Mouse (Mus musculus): Measurements from ENCODE around the gene Ttbk2. TPM values are rescaled to one million over a fixed set of nuclear protein-coding genes. Genes with fewer than 3 reads are reported as not detected.

Ttbk2 gene
- polyA plus RNA-seq, 1 experiment from 2014 or later: 10.3 TPM

DNA sequence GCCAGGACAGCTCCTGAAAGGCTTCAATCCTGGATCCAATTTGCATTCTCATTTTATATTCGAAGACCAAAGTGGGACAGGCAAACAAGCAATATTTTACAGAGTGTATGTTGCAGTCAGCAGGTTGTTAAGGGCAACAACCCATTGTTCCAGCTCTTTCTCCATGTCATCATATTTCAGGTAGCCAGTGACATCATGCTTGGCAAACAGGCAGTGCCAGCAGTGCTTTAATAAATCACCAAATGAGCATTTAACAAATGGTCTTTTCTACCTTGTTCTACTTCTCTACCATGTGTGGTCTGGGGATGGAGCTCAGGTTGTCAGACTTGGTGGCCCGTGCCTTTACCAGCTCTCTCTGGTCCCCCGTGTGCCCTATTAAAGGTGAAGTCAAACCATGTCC lies 7.7 kb upstream of the Ttbk2 start:
- Histone ChIP-seq H3K9me3 (ENCODE audit: control insufficient read depth, low read length) (no peaks in the 10 kb centered on the region), H3K9ac (ENCODE audit: low read length) (no peak overlapping the region), H3K36me3 (ENCODE audit: control insufficient read depth, insufficient read depth, low read length) (peaks cover 2% of the 10 kb centered on the region; the same call in 1 of the 2 replicates), H3K27me3 (ENCODE audit: control insufficient read depth, insufficient read depth, low read length) (no peaks in the 10 kb centered on the region), H3K4me2 (no peak overlapping the region), H3K4me3 (ENCODE audit: low read depth, low read length) (no peak overlapping the region), H3K27ac (ENCODE audit: low read depth, low read length) (no peak overlapping the region), H3K4me1 (ENCODE audit: control insufficient read depth, insufficient read depth, low read length) (no peaks in the 10 kb centered on the region)
- WGBS: 87% methylated on average over 3 of the region's 3 CpGs
- ATAC-seq (ENCODE audit: low FRiP score): no peak
- DNase-seq (ENCODE audit: low spot score, missing footprints): no peak

GRCm38 (mm10) chr2:120853151-120853550 lies 2.7 kb upstream of the Ttbk2 start:
- no peak for ATAC-seq (ENCODE audit: low FRiP score)
- 75% methylated on average over 3 of the region's 3 CpGs for WGBS
- peaks cover 4% of the 10 kb centered on the region; the same call in 1 of the 2 replicates for H3K4me1 ChIP-seq (ENCODE audit: control insufficient read depth, insufficient read depth, low read length)

DNA sequence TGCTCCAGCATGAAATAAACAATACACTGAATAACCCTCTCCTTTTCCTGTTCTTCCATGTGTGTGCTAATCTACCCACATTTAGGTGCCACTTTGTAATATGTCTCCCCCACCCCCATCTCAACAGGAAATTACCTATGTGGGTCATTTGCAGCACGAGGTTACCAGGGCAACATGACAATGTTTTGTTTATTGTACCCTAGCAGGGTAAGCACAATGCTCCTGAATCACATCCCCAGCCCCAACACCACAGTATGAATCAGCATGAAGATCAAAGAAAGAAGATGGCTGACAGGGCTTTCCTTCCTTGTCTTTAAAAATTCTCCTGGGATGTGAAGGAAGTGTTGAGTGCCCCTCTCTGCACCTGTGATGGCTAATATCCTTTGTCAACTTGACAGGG lies 2.2 kb upstream of the Ttbk2 start:
- H3K4me2 ChIP-seq: no peak overlapping the region
- no peak overlapping the region for H3K4me3 ChIP-seq (ENCODE audit: low read depth, low read length)
- H3K9ac ChIP-seq (ENCODE audit: low read length): no peak overlapping the region
- no peak overlapping the region for H3K27ac ChIP-seq (ENCODE audit: low read depth, low read length)
- H3K4me1 ChIP-seq (ENCODE audit: control insufficient read depth, insufficient read depth, low read length): peaks cover 4% of the 10 kb centered on the region; the same call in 1 of the 2 replicates
- no peaks in the 10 kb centered on the region for H3K36me3 ChIP-seq (ENCODE audit: control insufficient read depth, insufficient read depth, low read length)
- no peaks in the 10 kb centered on the region for H3K27me3 ChIP-seq (ENCODE audit: control insufficient read depth, insufficient read depth, low read length)
- no peaks in the 10 kb centered on the region for H3K9me3 ChIP-seq (ENCODE audit: control insufficient read depth, low read length)
- DNase-seq (ENCODE audit: low spot score, missing footprints): no peak
- no peak for ATAC-seq (ENCODE audit: low FRiP score)
- WGBS: 49% methylated on average over 1 of the region's 1 CpGs

More at GRCm38 (mm10) chr2:120853151-120853550, 2.7 kb upstream of the Ttbk2 start:
- Histone ChIP-seq H3K4me3 (ENCODE audit: low read depth, low read length) (no peak overlapping the region), H3K27me3 (ENCODE audit: control insufficient read depth, insufficient read depth, low read length) (no peaks in the 10 kb centered on the region), H3K9ac (ENCODE audit: low read length) (no peak overlapping the region), H3K27ac (ENCODE audit: low read depth, low read length) (no peak overlapping the region), H3K9me3 (ENCODE audit: control insufficient read depth, low read length) (no peaks in the 10 kb centered on the region), H3K4me2 (no peak overlapping the region), H3K36me3 (ENCODE audit: control insufficient read depth, insufficient read depth, low read length) (no peaks in the 10 kb centered on the region)
- DNase-seq (ENCODE audit: low spot score, missing footprints): no peak

GRCm38 (mm10) chr2:120849449-120850423 lies 668 bp downstream of the Ttbk2 start, which contains the start of gene Cdan1:
TSS of gene Cdan1 (minus strand) at chr2:120850128.
- Histone ChIP-seq H3K9ac (ENCODE audit: low read length) (peak within 1 kb of the TSS; percentile 89), H3K4me3 (ENCODE audit: low read depth, low read length) (peak within 1 kb of the TSS; percentile 92), H3K27me3 (ENCODE audit: control insufficient read depth, insufficient read depth, low read length) (no peaks in the 10 kb centered on the region), H3K9me3 (ENCODE audit: control insufficient read depth, low read length) (no peaks in the 10 kb centered on the region), H3K4me1 (ENCODE audit: control insufficient read depth, insufficient read depth, low read length) (peaks cover 4% of the 10 kb centered on the region; the same call in 1 of the 2 replicates), H3K27ac (ENCODE audit: low read depth, low read length) (peak within 1 kb of the TSS; percentile 73), H3K36me3 (ENCODE audit: control insufficient read depth, insufficient read depth, low read length) (no peaks in the 10 kb centered on the region), H3K4me2 (peak within 1 kb of the TSS; percentile 72)
- WGBS: under 1% methylated on average over 61 of the region's 71 CpGs
- DNase-seq (ENCODE audit: low spot score, missing footprints) (peak; percentile 94), ATAC-seq (ENCODE audit: low FRiP score) (peak; percentile 70)

GRCm38 (mm10) chr2:120845280-120845679 lies 5.1 kb downstream of the Ttbk2 start:
- Histone ChIP-seq H3K36me3 (ENCODE audit: control insufficient read depth, insufficient read depth, low read length) (no peaks in the 10 kb centered on the region), H3K27ac (ENCODE audit: low read depth, low read length) (no peak overlapping the region), H3K4me2 (no peak overlapping the region), H3K4me1 (ENCODE audit: control insufficient read depth, insufficient read depth, low read length) (peaks cover 4% of the 10 kb centered on the region; the same call in 1 of the 2 replicates), H3K4me3 (ENCODE audit: low read depth, low read length) (no peak overlapping the region), H3K27me3 (ENCODE audit: control insufficient read depth, insufficient read depth, low read length) (no peaks in the 10 kb centered on the region), H3K9me3 (ENCODE audit: control insufficient read depth, low read length) (no peaks in the 10 kb centered on the region), H3K9ac (ENCODE audit: low read length) (no peak overlapping the region)
- ATAC-seq (ENCODE audit: low FRiP score) (no peak), DNase-seq (ENCODE audit: low spot score, missing footprints) (no peak)
- WGBS: 88% methylated on average over 1 of the region's 1 CpGs

DNA sequence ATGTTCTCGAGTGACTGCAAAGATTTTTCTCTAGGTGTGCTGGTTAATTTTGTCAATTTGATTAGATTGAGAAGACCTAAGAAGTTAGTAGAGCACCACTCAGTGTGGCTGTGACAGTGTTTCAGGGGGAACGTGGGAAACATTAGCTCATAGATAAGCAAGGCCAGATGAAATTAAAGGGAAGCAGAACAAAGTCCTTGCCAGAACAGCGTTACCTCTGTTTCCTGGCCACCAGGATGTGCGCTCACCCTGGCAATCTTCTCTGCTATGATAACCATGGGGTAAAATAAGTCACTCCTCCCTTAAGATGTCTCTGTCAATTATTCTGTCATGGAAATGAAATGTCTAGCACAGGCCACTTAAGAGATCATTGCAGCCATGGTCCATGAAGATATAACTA lies 6.4 kb downstream of the Ttbk2 start:
- ATAC-seq (ENCODE audit: low FRiP score): no peak
- H3K4me2 ChIP-seq: no peak overlapping the region
- no peak overlapping the region for H3K4me3 ChIP-seq (ENCODE audit: low read depth, low read length)
- H3K36me3 ChIP-seq (ENCODE audit: control insufficient read depth, insufficient read depth, low read length): no peaks in the 10 kb centered on the region
- no peak for DNase-seq (ENCODE audit: low spot score, missing footprints)
- H3K9ac ChIP-seq (ENCODE audit: low read length): no peak overlapping the region
- WGBS: 91% methylated on average over 4 of the region's 4 CpGs
- H3K4me1 ChIP-seq (ENCODE audit: control insufficient read depth, insufficient read depth, low read length): peaks cover under 1% of the 10 kb centered on the region; the same call in 1 of the 2 replicates
- H3K9me3 ChIP-seq (ENCODE audit: control insufficient read depth, low read length): no peaks in the 10 kb centered on the region
- H3K27ac ChIP-seq (ENCODE audit: low read depth, low read length): no peak overlapping the region
- no peaks in the 10 kb centered on the region for H3K27me3 ChIP-seq (ENCODE audit: control insufficient read depth, insufficient read depth, low read length)

- Histone ChIP-seq H3K27me3 (ENCODE audit: control insufficient read depth, insufficient read depth, low read length) (no peaks in the 10 kb centered on the region), H3K36me3 (ENCODE audit: control insufficient read depth, insufficient read depth, low read length) (no peaks in the 10 kb centered on the region), H3K9ac (ENCODE audit: low read length) (no peak overlapping the region), H3K9me3 (ENCODE audit: control insufficient read depth, low read length) (no peaks in the 10 kb centered on the region), H3K27ac (ENCODE audit: low read depth, low read length) (no peak overlapping the region), H3K4me2 (no peak overlapping the region), H3K4me1 (ENCODE audit: control insufficient read depth, insufficient read depth, low read length) (no peaks in the 10 kb centered on the region), H3K4me3 (ENCODE audit: low read depth, low read length) (no peak overlapping the region)
- no peak for ATAC-seq (ENCODE audit: low FRiP score)
- no peak for DNase-seq (ENCODE audit: low spot score, missing footprints)
- WGBS: 84% methylated on average over 1 of the region's 1 CpGs
Observed at GRCm38 (mm10) chr2:120841211-120841610, 9.2 kb downstream of the Ttbk2 start.

GRCm38 (mm10) chr2:120835167-120835566 lies 15.2 kb downstream of the Ttbk2 start:
- ATAC-seq (ENCODE audit: low FRiP score) (no peak), DNase-seq (ENCODE audit: low spot score, missing footprints) (no peak)
- H3K9ac ChIP-seq (ENCODE audit: low read length): no peak overlapping the region
- no peak overlapping the region for H3K4me3 ChIP-seq (ENCODE audit: low read depth, low read length)
- no peaks in the 10 kb centered on the region; the same call in 1 of the 2 replicates for H3K9me3 ChIP-seq (ENCODE audit: control insufficient read depth, low read length)
- H3K4me1 ChIP-seq (ENCODE audit: control insufficient read depth, insufficient read depth, low read length): no peaks in the 10 kb centered on the region
- no peaks in the 10 kb centered on the region for H3K36me3 ChIP-seq (ENCODE audit: control insufficient read depth, insufficient read depth, low read length)
- H3K4me2 ChIP-seq: no peak overlapping the region
- no peak overlapping the region for H3K27ac ChIP-seq (ENCODE audit: low read depth, low read length)
- H3K27me3 ChIP-seq (ENCODE audit: control insufficient read depth, insufficient read depth, low read length): no peaks in the 10 kb centered on the region
- 92% methylated on average over 4 of the region's 4 CpGs for WGBS

GRCm38 (mm10) chr2:120826936-120827638 lies 23.3 kb downstream of the Ttbk2 start:
- 55% methylated on average over 1 of the region's 1 CpGs for WGBS

More at GRCm38 (mm10) chr2:120826936-120827638, 23.3 kb downstream of the Ttbk2 start:
- H3K36me3 ChIP-seq (ENCODE audit: control insufficient read depth, insufficient read depth, low read length): peaks cover 4% of the 10 kb centered on the region; the same call in 1 of the 2 replicates
- no peak for ATAC-seq (ENCODE audit: low FRiP score)
- H3K4me2 ChIP-seq: no peak overlapping the region
- H3K27me3 ChIP-seq (ENCODE audit: control insufficient read depth, insufficient read depth, low read length): no peaks in the 10 kb centered on the region
- no peaks in the 10 kb centered on the region for H3K9me3 ChIP-seq (ENCODE audit: control insufficient read depth, low read length)
- H3K4me1 ChIP-seq (ENCODE audit: control insufficient read depth, insufficient read depth, low read length): no peaks in the 10 kb centered on the region
- no peak overlapping the region for H3K27ac ChIP-seq (ENCODE audit: low read depth, low read length)
- H3K4me3 ChIP-seq (ENCODE audit: low read depth, low read length): no peak overlapping the region
- DNase-seq (ENCODE audit: low spot score, missing footprints): no peak
- H3K9ac ChIP-seq (ENCODE audit: low read length): no peak overlapping the region
